Mouse (Mus musculus) hindbrain, embryonic 10.5 days (tissue): ENCODE measurements around the gene Akain1. TPM values are rescaled to one million over a fixed set of nuclear protein-coding genes. Genes with fewer than 3 reads are reported as not detected.

ENCODE experiments used
- DNase-seq: peaks from one replicate; pipeline ENCODE4 v3.0.0-alpha.2; 2017; ENCODE audit warnings: low spot score
- H3K27ac ChIP-seq: fragments of 300-500 bp; sonication (generic); 2 replicates; pipeline ENCODE4 v1.5.1; 2016; ENCODE audit warnings: mild to moderate bottlenecking, moderate library complexity
- H3K27me3 ChIP-seq: fragments of 300-500 bp; sonication (generic); 2 replicates; pipeline ENCODE4 v1.6.1; 2016; ENCODE audit warnings: mild to moderate bottlenecking; ENCODE audit not compliant: poor library complexity, insufficient read depth, severe bottlenecking
- H3K36me3 ChIP-seq: fragments of 300-500 bp; sonication (generic); 2 replicates; pipeline ENCODE4 v1.6.1; 2016; ENCODE audit warnings: mild to moderate bottlenecking, moderate library complexity
- H3K4me1 ChIP-seq: fragments of 300-500 bp; sonication (generic); replicated peaks from 2 replicates; pipeline ENCODE4 v1.6.1; 2016; ENCODE audit warnings: mild to moderate bottlenecking
- H3K4me3 ChIP-seq: fragments of 300-500 bp; sonication (generic); 2 replicates; pipeline ENCODE4 v1.5.1; 2016; ENCODE audit warnings: mild to moderate bottlenecking, moderate library complexity
- H3K9me3 ChIP-seq: fragments of 300-500 bp; sonication (generic); 2 replicates; pipeline ENCODE4 v1.6.1; 2016; ENCODE audit warnings: mild to moderate bottlenecking, moderate library complexity
- WGBS: fragments of 180-500 bp; shearing (Covaris S2); methylation state at CpG from one replicate; pipeline ENCODE4 v1.1.7; 2016; 5-methylcytosine and 5-hydroxymethylcytosine counted together
- polyA plus RNA-seq: library from polyadenylated mRNA; unstranded; fragments of >200 nt; fragmentation: Nextera tagmentation; extraction: Ambion mirVana; gene quantifications from 2 replicates; pipeline ENCODE4 v1.2.1, GENCODE M21; 2016

Gene Akain1
- polyA plus RNA-seq, 1 experiment from 2014 or later = 0.08 TPM

DNA sequence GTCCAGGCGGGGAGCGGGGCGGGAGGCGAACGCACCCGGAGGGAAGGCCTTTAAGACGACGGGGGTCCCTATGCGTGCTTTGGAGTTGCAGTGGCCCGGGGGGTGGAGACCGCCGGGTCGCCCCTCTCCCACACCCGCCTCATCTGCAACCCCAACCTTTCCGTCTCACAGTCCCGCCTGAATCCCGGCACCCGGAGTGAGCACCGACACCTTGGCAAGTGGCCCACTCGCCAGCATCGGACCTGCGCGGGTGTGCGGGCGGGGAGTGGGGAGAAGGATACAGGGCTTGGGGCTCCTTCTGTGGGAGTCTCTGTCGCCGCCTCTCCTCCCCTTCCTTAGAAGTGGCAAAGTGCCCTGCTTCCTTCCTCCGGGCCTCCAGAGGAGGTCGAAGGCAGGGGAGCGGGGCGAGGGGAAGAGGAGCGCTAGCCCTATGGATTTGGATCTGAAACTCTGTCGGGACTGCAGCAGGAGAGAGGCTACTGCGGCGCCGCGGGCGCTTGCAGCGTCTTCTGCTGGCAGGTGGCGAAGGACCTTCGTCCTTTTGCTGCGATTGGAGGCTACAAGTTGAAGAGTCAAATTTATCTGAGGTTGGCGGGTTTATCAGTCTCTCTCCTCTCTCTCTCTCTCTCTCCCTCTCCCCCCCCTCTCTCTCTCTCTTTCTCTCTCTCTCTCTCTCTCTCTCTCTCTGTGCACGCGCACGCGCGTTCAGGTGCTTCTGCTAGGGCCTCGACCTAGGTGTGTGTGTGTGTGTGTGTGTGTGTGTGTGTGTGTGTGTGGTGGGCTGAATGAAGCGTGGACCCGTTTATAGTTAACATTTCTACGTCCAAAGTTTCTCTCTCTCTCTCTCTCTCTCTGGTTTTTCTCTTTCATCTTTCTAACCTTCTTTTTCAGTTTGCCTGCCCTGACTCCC lies 700 bp downstream of the Akain1 start:
- DNase-seq = no peak
- H3K36me3 ChIP-seq = no peaks in the 10 kb centered on the region
- H3K27me3 ChIP-seq = peaks cover 58% of the 10 kb centered on the region
- WGBS = under 1% methylated on average over 52 of the region's 52 CpGs
- H3K4me1 ChIP-seq = peaks cover 19% of the 10 kb centered on the region
- H3K27ac ChIP-seq = no peak overlapping the region
- no peaks in the 10 kb centered on the region for H3K9me3 ChIP-seq
- peak overlapping the region; percentile 53 for H3K4me3 ChIP-seq

DNA sequence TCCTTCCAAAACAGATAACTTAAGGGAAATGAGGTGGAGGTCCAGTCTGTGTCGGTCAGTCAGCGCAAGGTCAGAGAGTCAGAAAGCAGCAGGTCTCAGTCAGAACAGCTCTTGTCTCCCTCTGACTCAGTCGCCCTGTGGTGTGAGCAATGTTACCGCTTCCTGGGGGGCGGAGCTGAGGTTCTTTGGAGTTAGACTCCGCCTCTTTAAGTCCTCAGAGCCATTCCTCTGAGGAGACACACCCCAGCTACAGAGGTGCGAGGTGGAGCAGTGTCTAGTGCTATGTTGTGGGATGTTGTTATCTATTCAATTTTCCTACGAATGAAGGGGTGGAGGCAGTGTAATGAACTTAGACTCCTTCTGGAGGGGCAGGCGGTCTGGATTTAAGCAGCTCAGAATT lies 1.9 kb downstream of the Akain1 start:
- 11% methylated on average over 9 of the region's 9 CpGs for WGBS
- H3K36me3 ChIP-seq = no peaks in the 10 kb centered on the region
- H3K4me1 ChIP-seq = peaks cover 19% of the 10 kb centered on the region
- no peak for DNase-seq
- H3K9me3 ChIP-seq = no peaks in the 10 kb centered on the region
- H3K4me3 ChIP-seq = no peak overlapping the region
- no peak overlapping the region for H3K27ac ChIP-seq
- H3K27me3 ChIP-seq = peaks cover 58% of the 10 kb centered on the region

DNA sequence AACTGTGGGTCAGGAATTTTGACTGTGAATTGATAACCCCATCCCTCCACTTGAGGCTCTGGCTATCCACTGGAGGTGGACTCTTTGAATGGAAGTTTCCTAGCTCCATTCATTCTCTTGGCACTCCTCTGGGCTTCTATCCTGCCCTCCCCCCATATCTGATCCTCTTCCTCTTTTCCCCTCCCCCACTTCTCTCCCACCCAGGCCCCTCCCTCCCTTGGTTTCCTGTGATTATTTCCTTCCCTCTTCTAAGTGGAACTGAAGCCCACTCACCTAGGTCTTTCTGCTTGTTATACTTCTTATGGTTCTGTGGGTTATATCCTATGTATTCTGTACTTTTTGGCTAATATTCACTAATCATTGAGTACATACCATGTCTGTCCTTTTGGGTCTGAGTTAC lies 9.6 kb downstream of the Akain1 start:
- Histone ChIP-seq H3K36me3 (no peaks in the 10 kb centered on the region), H3K4me3 (no peak overlapping the region), H3K9me3 (no peaks in the 10 kb centered on the region), H3K4me1 (no peaks in the 10 kb centered on the region), H3K27me3 (no peaks in the 10 kb centered on the region), H3K27ac (no peak overlapping the region)
- no peak for DNase-seq

DNA sequence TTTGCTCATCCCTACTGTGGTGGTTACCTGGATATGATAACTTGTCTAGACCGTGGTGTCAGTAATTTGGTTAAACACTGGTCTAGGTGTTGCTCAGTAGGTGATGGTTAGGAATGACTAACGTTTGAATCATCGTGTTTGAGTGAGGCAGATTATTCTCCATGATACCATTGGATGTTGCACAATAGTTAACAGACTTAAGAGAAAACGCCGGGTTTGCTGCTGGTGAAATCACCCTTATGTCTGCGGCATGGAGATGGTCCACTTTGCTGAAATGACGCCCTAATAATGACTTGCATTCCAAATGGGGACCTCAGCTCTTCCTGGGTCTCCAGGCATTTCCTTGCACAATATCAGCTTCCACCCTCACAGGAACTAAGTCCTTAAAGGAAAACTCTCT lies 22.6 kb downstream of the Akain1 start:
- DNase-seq = no peak
- H3K27me3 ChIP-seq = no peaks in the 10 kb centered on the region
- 92% methylated on average over 7 of the region's 7 CpGs for WGBS
- no peaks in the 10 kb centered on the region for H3K36me3 ChIP-seq
- H3K9me3 ChIP-seq = no peaks in the 10 kb centered on the region
- H3K27ac ChIP-seq = no peak overlapping the region
- H3K4me3 ChIP-seq = no peak overlapping the region
- H3K4me1 ChIP-seq = no peaks in the 10 kb centered on the region; the same call in 1 of the 2 replicates

DNA sequence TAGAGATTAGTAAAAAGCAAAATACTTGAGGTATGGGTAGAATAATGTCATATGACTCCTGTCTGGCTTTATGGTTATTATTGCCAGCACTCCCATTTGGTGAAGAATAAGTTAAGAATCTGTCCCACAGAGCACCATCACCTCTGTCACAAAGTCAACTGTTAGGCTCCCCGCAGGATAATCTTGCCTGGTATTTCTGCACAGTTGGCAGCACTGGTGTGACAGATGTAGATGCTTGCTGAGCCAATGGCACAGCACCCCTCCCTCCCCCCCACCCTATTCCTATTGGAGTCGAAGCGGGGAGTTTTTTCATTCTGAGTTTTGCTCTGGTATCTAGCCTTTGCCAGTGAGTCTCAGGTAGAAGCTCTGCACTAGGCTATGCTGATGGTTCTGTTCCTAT lies 23.9 kb downstream of the Akain1 start:
- WGBS = 65% methylated on average over 3 of the region's 3 CpGs
- Histone ChIP-seq H3K4me1 (no peaks in the 10 kb centered on the region; the same call in 1 of the 2 replicates), H3K4me3 (no peak overlapping the region), H3K27ac (no peak overlapping the region), H3K36me3 (no peaks in the 10 kb centered on the region), H3K9me3 (no peaks in the 10 kb centered on the region), H3K27me3 (no peaks in the 10 kb centered on the region)
- DNase-seq = no peak

DNA sequence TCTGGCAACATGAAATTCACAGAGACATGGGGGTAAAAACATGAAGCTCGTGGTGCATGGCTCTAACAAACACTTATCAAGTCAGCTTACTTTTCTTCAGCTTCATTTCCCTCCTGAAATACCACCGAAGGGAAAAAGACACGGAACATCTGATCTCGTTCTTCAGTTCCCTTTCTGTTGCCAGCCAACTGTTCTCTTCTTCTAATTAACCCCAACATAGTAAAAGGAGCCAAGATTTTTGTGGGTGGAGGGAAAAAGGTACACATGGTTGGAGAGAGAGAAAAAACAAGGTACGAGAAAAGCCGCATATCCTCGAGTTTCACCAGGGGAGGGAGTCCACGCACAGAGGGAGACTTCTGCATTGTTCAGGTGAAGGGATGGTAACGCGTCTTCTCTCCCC lies 32.0 kb downstream of the Akain1 start:
- Histone ChIP-seq H3K27ac (no peak overlapping the region), H3K4me3 (no peak overlapping the region), H3K4me1 (0 out of 2 replicates have a peak, but pooled peaks cover 7% of the 10 kb centered on the region), H3K36me3 (no peaks in the 10 kb centered on the region), H3K9me3 (no peaks in the 10 kb centered on the region), H3K27me3 (no peaks in the 10 kb centered on the region; the same call in 1 of the 2 replicates)
- 59% methylated on average over 10 of the region's 10 CpGs for WGBS
- no peak for DNase-seq

DNA sequence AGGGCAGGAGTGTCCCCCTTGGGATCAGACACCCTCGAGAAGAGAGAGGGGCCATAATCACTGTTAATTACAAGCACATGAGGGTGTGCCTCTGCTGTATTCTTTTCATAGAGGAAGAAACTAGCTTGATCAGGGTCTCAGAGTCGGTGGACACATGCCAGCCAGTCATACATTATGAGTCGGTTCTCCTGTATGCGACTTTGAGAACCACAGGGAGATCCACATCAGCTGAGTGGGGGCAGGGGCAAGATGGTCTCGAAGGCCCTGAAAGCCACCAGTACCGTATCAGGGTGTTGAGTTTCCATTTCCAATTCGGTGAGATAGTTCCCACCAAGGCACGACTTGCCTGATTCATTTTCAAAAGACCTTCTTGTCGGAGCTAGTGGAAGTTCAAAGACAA lies 33.3 kb downstream of the Akain1 start:
- Histone ChIP-seq H3K27ac (no peak overlapping the region), H3K36me3 (no peaks in the 10 kb centered on the region), H3K4me1 (peaks cover 7% of the 10 kb centered on the region; the same call in 1 of the 2 replicates), H3K27me3 (no peaks in the 10 kb centered on the region; the same call in 1 of the 2 replicates), H3K4me3 (no peak overlapping the region), H3K9me3 (no peaks in the 10 kb centered on the region)
- DNase-seq = no peak
- WGBS = 74% methylated on average over 9 of the region's 9 CpGs

DNA sequence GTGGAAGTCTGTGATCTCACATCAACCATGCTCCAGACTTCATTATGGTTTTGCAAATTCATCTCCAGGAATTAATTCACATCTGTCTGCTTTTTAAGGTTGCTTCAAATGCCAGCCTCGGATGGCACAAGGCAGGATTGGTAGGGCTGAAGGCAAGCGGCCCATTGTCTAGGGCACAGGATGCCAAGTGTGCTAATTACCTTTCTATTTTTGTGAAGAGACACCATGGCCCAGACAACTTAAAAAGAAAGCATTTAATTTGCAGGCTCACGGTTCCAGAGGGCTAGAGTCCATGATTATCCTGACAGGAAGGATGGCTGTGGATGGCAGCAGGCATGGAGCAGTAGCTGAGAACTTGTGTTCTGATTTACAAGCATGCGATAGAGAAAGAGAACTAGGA lies 35.0 kb downstream of the Akain1 start:
- H3K4me1 ChIP-seq = peaks cover 12% of the 10 kb centered on the region; the same call in 1 of the 2 replicates
- H3K9me3 ChIP-seq = no peaks in the 10 kb centered on the region
- 87% methylated on average over 4 of the region's 4 CpGs for WGBS

DNA sequence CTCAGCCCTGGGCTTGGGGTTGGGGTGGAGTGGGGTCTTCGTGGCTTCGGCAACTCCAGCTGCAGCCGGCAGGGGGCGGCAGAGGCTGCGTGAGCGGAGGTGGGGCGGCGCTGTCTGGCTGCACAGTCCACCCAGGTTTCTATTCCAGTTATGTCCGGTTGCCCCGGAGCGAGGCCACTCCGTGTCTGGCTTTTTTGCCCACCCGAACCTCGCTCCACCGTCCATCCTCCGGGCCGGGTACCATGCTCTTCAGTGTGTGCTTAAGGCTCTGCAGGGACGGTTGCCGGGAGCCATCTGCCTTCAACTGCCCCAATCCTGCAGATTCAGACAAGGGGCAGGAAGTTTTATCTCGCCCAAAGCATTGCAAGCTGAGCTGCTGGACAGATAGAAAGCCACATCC lies 36.3 kb downstream of the Akain1 start:
- H3K4me3 ChIP-seq = peak overlapping the region; percentile 54
- no peaks in the 10 kb centered on the region; the same call in 1 of the 2 replicates for H3K27me3 ChIP-seq
- no peaks in the 10 kb centered on the region for H3K9me3 ChIP-seq
- H3K36me3 ChIP-seq = no peaks in the 10 kb centered on the region
- peaks cover 12% of the 10 kb centered on the region; the same call in 1 of the 2 replicates for H3K4me1 ChIP-seq
- peak overlapping the region; percentile 83 for H3K27ac ChIP-seq
- WGBS = 1% methylated on average over 20 of the region's 20 CpGs
- DNase-seq = peak; percentile 86

More for the DNA sequence above, 35.0 kb downstream of the Akain1 start:
- H3K4me3 ChIP-seq = no peak overlapping the region
- H3K36me3 ChIP-seq = no peaks in the 10 kb centered on the region
- H3K27ac ChIP-seq = no peak overlapping the region
- no peak for DNase-seq
- no peaks in the 10 kb centered on the region; the same call in 1 of the 2 replicates for H3K27me3 ChIP-seq

DNA sequence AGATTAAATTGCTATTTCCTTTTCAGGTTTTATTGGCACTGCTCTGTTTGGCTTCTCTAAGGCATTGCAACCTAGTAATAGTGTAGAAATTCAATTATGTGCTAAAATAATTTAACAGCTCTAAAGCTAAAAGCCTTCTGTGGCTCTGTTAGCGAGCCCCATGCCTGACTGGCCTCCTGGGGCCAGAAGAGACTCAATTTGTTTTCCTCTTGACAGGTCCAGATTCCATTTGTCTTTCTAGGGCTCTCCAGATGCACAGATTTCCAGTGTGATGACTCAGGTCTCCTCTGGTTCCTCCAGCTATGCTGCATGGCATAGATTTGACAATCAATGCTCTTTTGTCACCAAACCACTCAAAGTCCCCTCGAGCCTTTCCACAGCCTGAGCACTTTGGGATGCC lies 38.4 kb downstream of the Akain1 start:
- WGBS = 28% methylated on average over 2 of the region's 2 CpGs
- H3K27me3 ChIP-seq = no peaks in the 10 kb centered on the region
- no peaks in the 10 kb centered on the region for H3K36me3 ChIP-seq
- H3K27ac ChIP-seq = no peak overlapping the region
- DNase-seq = no peak
- H3K4me3 ChIP-seq = no peak overlapping the region
- H3K4me1 ChIP-seq = peaks cover 7% of the 10 kb centered on the region; the same call in 1 of the 2 replicates
- no peaks in the 10 kb centered on the region for H3K9me3 ChIP-seq

DNA sequence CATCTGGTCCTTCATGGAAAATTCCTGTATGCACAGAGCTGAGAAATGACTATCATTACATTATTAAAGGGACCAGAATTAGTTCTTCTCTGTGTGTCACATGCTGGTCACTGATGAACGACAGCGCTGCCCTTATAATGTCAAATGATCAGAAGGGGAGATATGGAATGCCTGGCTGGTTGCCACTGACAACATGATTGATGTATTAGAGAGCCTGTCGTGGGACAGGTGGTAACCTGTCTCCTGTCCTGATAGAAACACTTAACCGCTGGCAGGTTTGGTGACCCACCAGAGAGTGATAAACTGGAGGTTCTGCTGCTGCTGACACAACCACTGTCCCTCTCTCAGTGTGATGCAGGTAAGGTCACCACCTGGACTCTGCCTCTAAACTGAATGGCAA lies 40.1 kb downstream of the Akain1 start:
- Histone ChIP-seq H3K27ac (no peak overlapping the region), H3K9me3 (no peaks in the 10 kb centered on the region), H3K36me3 (no peaks in the 10 kb centered on the region), H3K4me3 (no peak overlapping the region), H3K27me3 (no peaks in the 10 kb centered on the region), H3K4me1 (peaks cover 7% of the 10 kb centered on the region; the same call in 1 of the 2 replicates)
- WGBS = 88% methylated on average over 4 of the region's 4 CpGs
- DNase-seq = no peak

DNA sequence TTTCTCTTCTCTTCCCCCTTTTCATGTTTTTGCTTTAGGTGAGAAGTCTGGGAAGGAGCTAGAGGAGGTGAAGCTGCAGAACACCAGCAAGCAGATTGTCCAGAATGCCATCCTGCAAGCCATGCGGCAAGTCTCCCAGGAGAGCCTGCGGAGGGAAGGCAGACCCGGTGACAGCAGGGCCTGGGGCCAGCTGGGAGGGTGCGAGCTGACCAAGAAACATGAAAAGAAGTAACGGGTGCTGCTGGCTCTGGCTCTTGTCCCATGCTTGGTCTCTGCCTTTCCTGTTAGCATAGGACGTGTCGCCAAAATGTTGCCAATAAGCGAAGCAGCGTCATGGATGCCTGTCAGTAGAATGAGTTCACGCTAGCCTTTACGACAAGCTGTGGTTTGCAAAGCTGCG lies 48.0 kb downstream of the Akain1 start:
- Histone ChIP-seq H3K9me3 (no peaks in the 10 kb centered on the region), H3K4me1 (no peaks in the 10 kb centered on the region), H3K27ac (no peak overlapping the region), H3K36me3 (no peaks in the 10 kb centered on the region), H3K4me3 (no peak overlapping the region), H3K27me3 (no peaks in the 10 kb centered on the region)
- DNase-seq = no peak
- 90% methylated on average over 12 of the region's 12 CpGs for WGBS

DNA sequence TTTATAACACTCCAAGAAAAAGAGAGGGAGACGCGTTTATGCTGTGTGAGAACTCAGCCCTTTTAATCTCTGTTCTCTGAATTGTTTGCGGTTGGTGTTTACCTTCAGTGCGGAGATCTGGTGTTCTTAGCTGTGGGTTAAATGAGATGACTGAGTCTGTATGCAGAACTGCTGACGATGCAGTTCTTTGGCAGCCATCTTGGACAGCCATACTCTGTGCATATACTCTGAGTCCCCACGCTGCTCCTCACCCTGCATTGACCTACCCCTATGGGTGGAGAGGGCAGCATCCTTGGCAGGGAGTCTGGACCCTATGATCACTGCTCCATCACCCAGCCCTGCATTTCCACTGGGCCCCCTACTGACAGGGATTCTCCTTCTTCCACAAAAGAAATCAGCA lies 48.8 kb downstream of the Akain1 start:
- H3K27me3 ChIP-seq = no peaks in the 10 kb centered on the region
- WGBS = 90% methylated on average over 6 of the region's 6 CpGs
- no peak overlapping the region for H3K27ac ChIP-seq
- no peaks in the 10 kb centered on the region for H3K36me3 ChIP-seq
- no peak for DNase-seq
- no peaks in the 10 kb centered on the region for H3K9me3 ChIP-seq
- no peaks in the 10 kb centered on the region for H3K4me1 ChIP-seq
- H3K4me3 ChIP-seq = no peak overlapping the region
